Mouse (Mus musculus): Measurements from ENCODE around the gene Dot1l.

GRCm38 (mm10) chr10:80774981-80775380 is 20.0 kb downstream of the Dot1l start:
- TF ChIP-seq CTCF (IDR thresholded peaks at IDR 0.05; ENCODE audit: control insufficient read depth, insufficient read depth, low read length) = no peak
- no peak for TF ChIP-seq POLR2A (IDR thresholded peaks at IDR 0.05; ENCODE audit: borderline replicate concordance, control insufficient read depth, low read depth, low read length)

Measured in bone marrow, adult 2 months (tissue).